Mouse (Mus musculus) erythroblast, embryonic 14.5 days (primary cell): ENCODE results near the gene Olfr523. TPM values are rescaled to one million over a fixed set of nuclear protein-coding genes. Genes with fewer than 3 reads are reported as not detected.
A peak's percentile ranks its signal among the peaks of the same experiment; 100 is the strongest.
"Not testable (repeated sequence)": the region's sequence is repeated elsewhere in the genome, so short reads cannot be mapped to it uniquely, and the experiment has no call there.

Experiments
- H3K27me3 ChIP-seq: 2 replicates; pipeline ENCODE4 v1.6.1; 2012; ENCODE audit warnings: inconsistent platforms; ENCODE audit not compliant: control insufficient read depth
- H3K36me3 ChIP-seq: 2 replicates; pipeline ENCODE4 v1.6.1; 2012; ENCODE audit warnings: mild to moderate bottlenecking, inconsistent platforms; ENCODE audit not compliant: control insufficient read depth
- H3K4me1 ChIP-seq: 2 replicates; pipeline ENCODE4 v1.6.1; 2012; ENCODE audit warnings: inconsistent platforms; ENCODE audit not compliant: control insufficient read depth
- H3K4me3 ChIP-seq: replicated peaks from 2 replicates; pipeline ENCODE3; 2012; ENCODE audit warnings: moderate library complexity, mild to moderate bottlenecking, inconsistent platforms
- H3K9me3 ChIP-seq: 2 replicates; pipeline ENCODE4 v1.6.1; 2012; ENCODE audit warnings: low read length, inconsistent platforms, mixed read lengths; ENCODE audit not compliant: control insufficient read depth
- GATA1 ChIP-seq: IDR thresholded peaks from 2 replicates; pipeline ENCODE4 v1.6.1; 2012; ENCODE audit warnings: low read length, inconsistent platforms, mixed read lengths
- TAL1 ChIP-seq: IDR thresholded peaks from 3 replicates; pipeline ENCODE4 v1.6.1; 2012; ENCODE audit warnings: low read length, inconsistent platforms, mixed read lengths
- polyA plus RNA-seq: library from polyadenylated mRNA; stranded (reverse); fragments of >175 nt; gene quantifications from 2 replicates; pipeline ENCODE4 v1.2.3, GENCODE M21; 2012

The Olfr523 gene
- polyA plus RNA-seq, result not detected in 2 replicates

- Histone ChIP-seq H3K4me3 (no peak within 1 kb of the TSS), H3K36me3 (no peaks in the 10 kb centered on the region), H3K9me3 (no peaks in the 10 kb centered on the region), H3K27me3 (no peaks in the 10 kb centered on the region), H3K4me1 (no peaks in the 10 kb centered on the region)
- TF ChIP-seq GATA1, result no peak
- TF ChIP-seq TAL1, result no peak
Observed at GRCm38 (mm10) chr7:140172936-140173335, at the start of gene Olfr523. TSS of gene Olfr523 (plus strand) at chr7:140173217.

- TF ChIP-seq GATA1, result no peak
- TF ChIP-seq TAL1, result no peak
- Histone ChIP-seq H3K36me3 (no peaks in the 10 kb centered on the region; the same call in 1 of the 2 replicates), H3K9me3 (no peaks in the 10 kb centered on the region), H3K4me1 (peaks cover 31% of the 10 kb centered on the region), H3K27me3 (no peaks in the 10 kb centered on the region), H3K4me3 (no peak overlapping the region)
Observed at GRCm38 (mm10) chr7:140124382-140124781, 48.6 kb upstream of the Olfr523 start.

GRCm38 (mm10) chr7:140125278-140126021 lies 47.6 kb upstream of the Olfr523 start:
- peak overlapping the region; percentile 75 for H3K4me3 ChIP-seq
- no peaks in the 10 kb centered on the region for H3K27me3 ChIP-seq
- peaks cover 31% of the 10 kb centered on the region for H3K4me1 ChIP-seq
- H3K9me3 ChIP-seq, result no peaks in the 10 kb centered on the region
- TF ChIP-seq TAL1, result no peak
- no peaks in the 10 kb centered on the region; the same call in 1 of the 2 replicates for H3K36me3 ChIP-seq

GRCm38 (mm10) chr7:140126022-140126350 lies 47.0 kb upstream of the Olfr523 start:
- H3K9me3 ChIP-seq, result no peaks in the 10 kb centered on the region
- H3K27me3 ChIP-seq, result no peaks in the 10 kb centered on the region
- H3K4me1 ChIP-seq, result peaks cover 31% of the 10 kb centered on the region
- TF ChIP-seq GATA1 (no peak), TAL1 (no peak)
- H3K4me3 ChIP-seq, result peak overlapping the region; percentile 75
- no peaks in the 10 kb centered on the region; the same call in 1 of the 2 replicates for H3K36me3 ChIP-seq

GRCm38 (mm10) chr7:140126934-140127333 lies 46.1 kb upstream of the Olfr523 start:
- H3K4me1 ChIP-seq, result peaks cover 29% of the 10 kb centered on the region
- no peaks in the 10 kb centered on the region for H3K27me3 ChIP-seq
- TF ChIP-seq TAL1 (no peak), GATA1 (no peak)
- no peaks in the 10 kb centered on the region for H3K9me3 ChIP-seq
- H3K4me3 ChIP-seq, result no peak overlapping the region
- no peaks in the 10 kb centered on the region; the same call in 1 of the 2 replicates for H3K36me3 ChIP-seq

- Histone ChIP-seq H3K4me1 (peaks cover 27% of the 10 kb centered on the region), H3K27me3 (no peaks in the 10 kb centered on the region), H3K9me3 (no peaks in the 10 kb centered on the region), H3K36me3 (no peaks in the 10 kb centered on the region; the same call in 1 of the 2 replicates), H3K4me3 (no peak overlapping the region)
- no peak for TF ChIP-seq GATA1
Observed at GRCm38 (mm10) chr7:140127911-140128310, 45.1 kb upstream of the Olfr523 start.

GRCm38 (mm10) chr7:140132184-140132583 lies 40.8 kb upstream of the Olfr523 start:
- not testable (repeated sequence) for H3K36me3 ChIP-seq, H3K4me3 ChIP-seq, H3K4me1 ChIP-seq, H3K9me3 ChIP-seq, H3K27me3 ChIP-seq

GRCm38 (mm10) chr7:140134033-140134432 lies 39.0 kb upstream of the Olfr523 start:
- H3K36me3 ChIP-seq, H3K9me3 ChIP-seq, H3K27me3 ChIP-seq, H3K4me3 ChIP-seq: not testable (repeated sequence)
- peaks cover 13% of the 10 kb centered on the region for H3K4me1 ChIP-seq

- peaks cover 13% of the 10 kb centered on the region for H3K4me1 ChIP-seq
- H3K4me3 ChIP-seq, result no peak overlapping the region
Observed at GRCm38 (mm10) chr7:140135106-140135770, 37.8 kb upstream of the Olfr523 start.

More at GRCm38 (mm10) chr7:140135106-140135770, 37.8 kb upstream of the Olfr523 start:
- H3K36me3 ChIP-seq, result no peaks in the 10 kb centered on the region
- H3K9me3 ChIP-seq, result no peaks in the 10 kb centered on the region
- H3K27me3 ChIP-seq, result no peaks in the 10 kb centered on the region
- TF ChIP-seq GATA1 (no peak), TAL1 (no peak)
